Comparison of ENCODE assay signal across 17 mouse cellular contexts in genomic region chr15:91257140-91257539, GRCm38 (mm10). TPM values are rescaled to one million over a fixed set of nuclear protein-coding genes. Genes with fewer than 3 reads are reported as not detected.
DNase-seq lines count a peak whose midpoint lies in the region; ATAC-seq and TF ChIP-seq lines count a peak whose summit lies in the region.
"Had no signal": no experiment of that assay in that cellular context is flagged by ENCODE, and none has a peak within 500 bp of the region (broad histone marks: within the 10 kb centered on the region; RNA-seq: fewer than 3 reads in every experiment).

No protein-coding gene starts in this region.

- no peaks in the 10 kb centered on the region for H3K9me3 ChIP-seq in kidney, embryonic 14.5 days (ENCODE audit: control insufficient read depth, low read length)
- H3K9me3 ChIP-seq in stomach, postnatal 0 days (ENCODE audit: control insufficient read depth, low read length) = no peaks in the 10 kb centered on the region

- ATAC-seq in kidney, embryonic 14.5 days (ENCODE audit: low FRiP score, low TSS enrichment) = no peak
- ATAC-seq in stomach, postnatal 0 days (ENCODE audit: low FRiP score, low TSS enrichment) = no peak
- ATAC-seq in erythroblast, adult 5-6 weeks (replicated peaks; ENCODE audit: low FRiP score, poor library complexity, severe bottlenecking) = no peak
- ATAC-seq: activated CD4-positive, CD25-positive, alpha-beta regulatory T cell, adult 4 months; forebrain, postnatal 0 days; lung, postnatal 0 days had no signal

- no peaks in the 10 kb centered on the region for H3K36me3 ChIP-seq in kidney, embryonic 14.5 days (ENCODE audit: control insufficient read depth, insufficient read depth, low read length)
- no peaks in the 10 kb centered on the region for H3K36me3 ChIP-seq in stomach, postnatal 0 days (ENCODE audit: control insufficient read depth, insufficient read depth, low read length)

- TF ChIP-seq CTCF in stomach, postnatal 0 days (IDR thresholded peaks at IDR 0.05; ENCODE audit: low read depth) = no peak

- H3K4me1 ChIP-seq in kidney, embryonic 14.5 days (ENCODE audit: control insufficient read depth, insufficient read depth, low read length) = no peaks in the 10 kb centered on the region
- no peaks in the 10 kb centered on the region; the same call in 1 of the 2 replicates for H3K4me1 ChIP-seq in stomach, postnatal 0 days (replicated peaks; ENCODE audit: control insufficient read depth, insufficient read depth)
- H3K4me1 ChIP-seq: megakaryocyte, embryonic 14.5 days had no signal

- H3K27ac ChIP-seq in kidney, embryonic 14.5 days (ENCODE audit: low read depth, low read length) = no peak overlapping the region
- H3K27ac ChIP-seq in stomach, postnatal 0 days (replicated peaks) = no peak overlapping the region
- H3K27ac ChIP-seq: heart, adult 2 months; layer of hippocampus, adult 2 months had no signal

- peak; percentile 29 for DNase-seq in kidney, adult 18-20 months
- peak; percentile 20 for DNase-seq in embryo, embryonic 11 days
- peak; percentile 23 for DNase-seq in gastrocnemius, postnatal 14 days
- DNase-seq in kidney, postnatal 36 days = peak; percentile 57 to 71
- DNase-seq in stomach, postnatal 0 days (ENCODE audit: low spot score) = no peak
- DNase-seq: cerebellum, adult 9-11 months; forebrain, postnatal 0 days; heart, adult 2 months; thymus, adult 2 months had no signal

- intact Hi-C loops in gastrocnemius, postnatal 14 days (cut with DNase I; ENCODE audit: low total_unique reads) = no loop called here

- H3K9ac ChIP-seq in kidney, embryonic 14.5 days (ENCODE audit: low read depth, low read length) = no peak overlapping the region
- H3K9ac ChIP-seq in stomach, postnatal 0 days (ENCODE audit: low read length) = no peak overlapping the region
- H3K9ac ChIP-seq: forebrain, postnatal 0 days had no signal

- H3K27me3 ChIP-seq in kidney, embryonic 14.5 days (ENCODE audit: control insufficient read depth, insufficient read depth, low read length) = no peaks in the 10 kb centered on the region
- no peaks in the 10 kb centered on the region for H3K27me3 ChIP-seq in stomach, postnatal 0 days (ENCODE audit: control insufficient read depth, insufficient read depth, low read length)
- H3K27me3 ChIP-seq: megakaryocyte, embryonic 14.5 days had no signal

- no peak overlapping the region for H3K4me2 ChIP-seq in kidney, embryonic 14.5 days (replicated peaks; ENCODE audit: low read depth, low read length)
- H3K4me2 ChIP-seq in stomach, postnatal 0 days (replicated peaks; ENCODE audit: low read depth) = no peak overlapping the region

- no peak for TF ChIP-seq EP300 in stomach, postnatal 0 days (optimal IDR thresholded peaks at IDR 0.05)

- no peak overlapping the region for H3K4me3 ChIP-seq in kidney, embryonic 14.5 days (ENCODE audit: low read length)
- no peak overlapping the region for H3K4me3 ChIP-seq in stomach, postnatal 0 days (ENCODE audit: low read depth, low read length)
- H3K4me3 ChIP-seq: heart, adult 2 months; layer of hippocampus, adult 2 months; megakaryocyte, embryonic 14.5 days had no signal

- 44% methylated on average over 11 of the region's 11 CpGs for whole genome bisulfite sequencing in kidney, embryonic 14.5 days
- 72% methylated on average over 11 of the region's 11 CpGs for WGBS in stomach, postnatal 0 days

RNA-seq across cellular contexts. Expression of gene CN725425, which starts 57.8 kb away (rescaled TPM):
- 0.16 TPM in 1 of 2 replicates, not detected in the other for polyA plus RNA-seq in kidney, embryonic 14.5 days (2014; fragmentation: Nextera tagmentation; extraction: Ambion mirVana)
- total RNA-seq in gastrocnemius, postnatal 14 days (2021) = under 1 TPM in 1 of 2 experiments, not detected in 1; 0.22 TPM
- not detected in 2 replicates for polyA plus RNA-seq in stomach, postnatal 0 days (2015; fragmentation: Nextera tagmentation; extraction: Ambion mirVana)
- not detected in 2 replicates for total RNA-seq in erythroblast, adult 5-6 weeks (2015; ENCODE audit: low replicate concordance)
- not detected in 2 replicates for total RNA-seq in erythroblast, adult 5-6 weeks (2017; ENCODE audit: low replicate concordance)
- total RNA-seq: forebrain, postnatal 0 days; liver, adult 2 months had no signal
- polyA plus RNA-seq: activated CD4-positive, CD25-positive, alpha-beta regulatory T cell, adult 4 months; heart, postnatal 0 days; liver, adult 2 months; lung, postnatal 0 days; thymus, adult 2 months had no signal
